Mouse (Mus musculus) MEL (cell line): ENCODE results near the gene Gm42957. TPM values are rescaled to one million over a fixed set of nuclear protein-coding genes. Genes with fewer than 3 reads are reported as not detected.

ENCODE experiments used
- DNase-seq: peaks from one replicate; pipeline ENCODE4 v3.0.0; 2011; ENCODE audit warnings: low read depth, low spot score
- H3K27ac ChIP-seq: 2 replicates; pipeline ENCODE4 v1.5.1; 2012; ENCODE audit warnings: low read depth, mild to moderate bottlenecking, control low read depth, low read length, moderate library complexity; ENCODE audit not compliant: control insufficient read depth
- H3K27me3 ChIP-seq, 2 experiments: fragments of 150-350 bp in 1 of 2; sonication (generic) in 1 of 2; 2 replicates each; pipeline ENCODE4 v1.6.1; 2012; ENCODE audit warnings: low read length in 2 of 2, mild to moderate bottlenecking in 2 of 2, improper control_type of control experiment in 1 of 2, moderate library complexity in 1 of 2; ENCODE audit not compliant: insufficient read depth in 2 of 2, control insufficient read depth in 1 of 2
- H3K36me3 ChIP-seq, 2 experiments: 2 replicates each; pipeline ENCODE4 v1.6.1; 2012 to 2014; ENCODE audit warnings: low read length in 2 of 2, improper control_type of control experiment in 1 of 2, inconsistent platforms in 1 of 2, mild to moderate bottlenecking in 1 of 2; ENCODE audit not compliant: insufficient read depth in 2 of 2, control insufficient read depth in 1 of 2
- H3K4me1 ChIP-seq, 2 experiments: fragments of 150-350 bp in 1 of 2; sonication (generic) in 1 of 2; 2 replicates each; pipeline ENCODE4 v1.6.1; 2012; ENCODE audit warnings: low read length in 2 of 2, improper control_type of control experiment in 1 of 2, mild to moderate bottlenecking in 1 of 2; ENCODE audit not compliant: insufficient read depth in 2 of 2, control insufficient read depth in 1 of 2
- H3K4me3 ChIP-seq, 2 experiments: fragments of 150-350 bp in 1 of 2; sonication (generic) in 1 of 2; 2 replicates each; pipeline ENCODE4 v1.5.1; 2012; ENCODE audit warnings: low read depth in 2 of 2, low read length in 2 of 2, mild to moderate bottlenecking in 2 of 2, moderate library complexity in 2 of 2, control low read depth in 1 of 2, improper control_type of control experiment in 1 of 2; ENCODE audit not compliant: control insufficient read depth in 1 of 2, insufficient read depth in 1 of 2
- H3K79me2 ChIP-seq: 2 replicates; pipeline ENCODE4 v1.6.1; 2012; ENCODE audit warnings: mild to moderate bottlenecking, low read length, moderate library complexity; ENCODE audit not compliant: control insufficient read depth, poor library complexity, insufficient read depth
- H3K9ac ChIP-seq: 2 replicates; pipeline ENCODE4 v1.6.1; 2012; ENCODE audit warnings: low read depth, mild to moderate bottlenecking, control low read depth, low read length, moderate library complexity; ENCODE audit not compliant: control insufficient read depth, poor library complexity, severe bottlenecking
- H3K9me3 ChIP-seq: fragments of 150-350 bp; sonication (generic); replicated peaks from 2 replicates; pipeline ENCODE4 v1.6.1; 2012; ENCODE audit warnings: mild to moderate bottlenecking, low read length, improper control_type of control experiment, moderate library complexity; ENCODE audit not compliant: insufficient read depth
- CHD1 ChIP-seq: IDR thresholded peaks from 2 replicates; pipeline ENCODE4 v1.6.1; 2012; ENCODE audit warnings: low read depth, mild to moderate bottlenecking, inconsistent platforms, low read length, improper control_type of control experiment
- CHD2 ChIP-seq: IDR thresholded peaks from 2 replicates; pipeline ENCODE4 v1.6.1; 2011; ENCODE audit warnings: low read length, improper control_type of control experiment
- CTCF ChIP-seq, 3 experiments: IDR thresholded peaks in 2 of 3; conservative IDR thresholded peaks in 1 of 3; 2 replicates each; pipeline ENCODE4 v1.5.1; 2011 to 2012; ENCODE audit warnings: low read length in 3 of 3, low read depth in 2 of 3, mild to moderate bottlenecking in 2 of 3, improper control_type of control experiment in 1 of 3, inconsistent platforms in 1 of 3, mixed read lengths in 1 of 3, moderate library complexity in 1 of 3; ENCODE audit not compliant: control insufficient read depth in 1 of 3, insufficient read depth in 1 of 3, poor library complexity in 1 of 3, severe bottlenecking in 1 of 3
- ELF1 ChIP-seq: IDR thresholded peaks from 2 replicates; pipeline ENCODE4 v1.6.1; 2014; ENCODE audit warnings: low read depth, mild to moderate bottlenecking, inconsistent platforms, low read length, improper control_type of control experiment, moderate library complexity
- EP300 ChIP-seq, 2 experiments: IDR thresholded peaks; 2 replicates each; pipeline ENCODE4 v1.6.1; 2011; ENCODE audit warnings: improper control_type of control experiment in 2 of 2, low read length in 2 of 2, low read depth in 1 of 2, mild to moderate bottlenecking in 1 of 2
- ETS1 ChIP-seq: IDR thresholded peaks from 2 replicates; pipeline ENCODE4 v1.6.1; 2012; ENCODE audit warnings: low read depth, mild to moderate bottlenecking, inconsistent platforms, low read length, improper control_type of control experiment, moderate library complexity
- GABPA ChIP-seq: IDR thresholded peaks from 2 replicates; pipeline ENCODE4 v1.6.1; 2012; ENCODE audit warnings: low read depth, mild to moderate bottlenecking, inconsistent platforms, low read length, improper control_type of control experiment, moderate library complexity
- GATA1 ChIP-seq: IDR thresholded peaks from 2 replicates; pipeline ENCODE4 v1.6.1; 2011; ENCODE audit warnings: low read depth, low read length, improper control_type of control experiment
- HCFC1 ChIP-seq: IDR thresholded peaks from 2 replicates; pipeline ENCODE4 v1.6.1; 2012; ENCODE audit warnings: low read depth, mild to moderate bottlenecking, inconsistent platforms, low read length, improper control_type of control experiment, moderate library complexity
- JUND ChIP-seq: IDR thresholded peaks from 2 replicates; pipeline ENCODE4 v1.6.1; 2011; ENCODE audit warnings: low read depth, mild to moderate bottlenecking, improper control_type of control experiment, low read length
- KAT2A ChIP-seq: conservative IDR thresholded peaks from 2 replicates; pipeline ENCODE4 v1.6.1; 2012; ENCODE audit warnings: low read depth, low read length, improper control_type of control experiment, inconsistent platforms
- MAFK ChIP-seq: IDR thresholded peaks from 2 replicates; pipeline ENCODE4 v1.6.1; 2011; ENCODE audit warnings: low read depth, mild to moderate bottlenecking, low read length, improper control_type of control experiment, borderline replicate concordance
- MAX ChIP-seq: IDR thresholded peaks from 2 replicates; pipeline ENCODE4 v1.6.1; 2011; ENCODE audit warnings: low read length, improper control_type of control experiment
- MEF2A ChIP-seq: IDR thresholded peaks from 2 replicates; pipeline ENCODE4 v1.6.1; 2014; ENCODE audit warnings: low read depth, mild to moderate bottlenecking, inconsistent platforms, low read length, improper control_type of control experiment; ENCODE audit not compliant: poor library complexity, insufficient replicate concordance, severe bottlenecking; ENCODE audit errors: extremely low read depth
- MXI1 ChIP-seq: IDR thresholded peaks from 2 replicates; pipeline ENCODE4 v1.6.1; 2011; ENCODE audit warnings: mild to moderate bottlenecking, low read depth, low read length, improper control_type of control experiment
- MYC ChIP-seq: IDR thresholded peaks from 2 replicates; pipeline ENCODE4 v1.6.1; 2011; ENCODE audit warnings: low read depth, mild to moderate bottlenecking, low read length, improper control_type of control experiment, moderate library complexity
- NELFE ChIP-seq: IDR thresholded peaks from 2 replicates; pipeline ENCODE4 v1.6.1; 2011; ENCODE audit warnings: low read depth, low read length, improper control_type of control experiment
- NRF1 ChIP-seq: IDR thresholded peaks from 2 replicates; pipeline ENCODE4 v1.6.1; 2014; ENCODE audit warnings: low read depth, mild to moderate bottlenecking, inconsistent platforms, low read length, improper control_type of control experiment, moderate library complexity; ENCODE audit not compliant: poor library complexity, insufficient read depth, severe bottlenecking
- POLR2A ChIP-seq, 2 experiments: IDR thresholded peaks; 2 replicates each; pipeline ENCODE4 v1.6.1; 2011 to 2012; ENCODE audit warnings: low read length in 2 of 2, mild to moderate bottlenecking in 2 of 2, control low read depth in 1 of 2, improper control_type of control experiment in 1 of 2, low read depth in 1 of 2, moderate library complexity in 1 of 2; ENCODE audit not compliant: control insufficient read depth in 1 of 2, insufficient read depth in 1 of 2, poor library complexity in 1 of 2
- POLR2AphosphoS2 ChIP-seq: IDR thresholded peaks from 2 replicates; pipeline ENCODE4 v1.6.1; 2011; ENCODE audit warnings: low read length, improper control_type of control experiment
- RAD21 ChIP-seq: IDR thresholded peaks from 2 replicates; pipeline ENCODE4 v1.6.1; 2011; ENCODE audit warnings: mild to moderate bottlenecking, low read depth, low read length, improper control_type of control experiment
- RCOR1 ChIP-seq: IDR thresholded peaks from 2 replicates; pipeline ENCODE4 v1.6.1; 2012; ENCODE audit warnings: low read depth, mild to moderate bottlenecking, inconsistent platforms, low read length, improper control_type of control experiment
- SIN3A ChIP-seq: IDR thresholded peaks from 2 replicates; pipeline ENCODE4 v1.6.1; 2012; ENCODE audit warnings: low read length, improper control_type of control experiment, inconsistent platforms
- SMC3 ChIP-seq: IDR thresholded peaks from 2 replicates; pipeline ENCODE4 v1.6.1; 2011; ENCODE audit warnings: low read depth, low read length, improper control_type of control experiment
- TBP ChIP-seq: IDR thresholded peaks from 2 replicates; pipeline ENCODE4 v1.8.0; 2011; ENCODE audit warnings: low read depth, low read length, improper control_type of control experiment
- TCF12 ChIP-seq: IDR thresholded peaks from 2 replicates; pipeline ENCODE4 v1.6.1; 2014; ENCODE audit warnings: low read depth, mild to moderate bottlenecking, inconsistent platforms, low read length, improper control_type of control experiment, moderate library complexity
- ZKSCAN1 ChIP-seq: IDR thresholded peaks from 2 replicates; pipeline ENCODE4 v1.6.1; 2012; ENCODE audit warnings: low read depth, mild to moderate bottlenecking, inconsistent platforms, low read length, improper control_type of control experiment, moderate library complexity
- ZMIZ1 ChIP-seq: IDR thresholded peaks from 2 replicates; pipeline ENCODE4 v1.6.1; 2012; ENCODE audit warnings: low read depth, mild to moderate bottlenecking, inconsistent platforms, low read length, improper control_type of control experiment, moderate library complexity
- polyA plus RNA-seq, 2 experiments: library from polyadenylated mRNA; stranded (reverse) in 1 of 2; unstranded in 1 of 2; fragments of >175 nt in 1 of 2; fragments of >200 nt in 1 of 2; gene quantifications; 2 replicates each; pipeline versions ENCODE4 v1.2.1 to v1.2.4; 2012; ENCODE audit warnings: low replicate concordance in 2 of 2, low read depth in 1 of 2; ENCODE audit not compliant: insufficient read length in 2 of 2, insufficient read depth in 1 of 2, missing spikeins in 1 of 2
- total RNA-seq: library from RNA; depleted of rRNA; stranded (reverse); fragments of 300-350 nt; gene quantifications from 2 replicates; pipeline ENCODE4 v1.2.3, GENCODE M21; 2012

Gm42957 gene
- total and polyA plus RNA-seq, 3 experiments = 0.06 to 0.19 TPM; not detected in 1

GRCm38 (mm10) chr3:96593790-96594560 is 41.3 kb upstream of the Gm42957 start, which contains the start of gene Polr3gl:
Polr3gl (minus strand) TSS chr3:96594181.
- Histone ChIP-seq H3K9ac (peak within 1 kb of the TSS; percentile 76), H3K27me3 (no peaks in the 10 kb centered on the region), H3K4me1 (peaks cover 4 to 7% of the 10 kb centered on the region in 2 experiments; a peak in 3 of 4 replicates), H3K4me3 (peak within 1 kb of the TSS; percentile 75 to 77), H3K9me3 (no peaks in the 10 kb centered on the region), H3K27ac (peak within 1 kb of the TSS; percentile 79), H3K79me2 (peaks cover 3% of the 10 kb centered on the region; the same call in 1 of the 2 replicates), H3K36me3 (peaks cover 0 to 5% of the 10 kb centered on the region in 2 experiments; a peak in 2 of 4 replicates)
- peak; percentile 100 for DNase-seq
- TF ChIP-seq NRF1 (peak; percentile 60; the same call in 1 of the 2 replicates), MAX (peak; percentile 66), ELF1 (peak; percentile 82), POLR2AphosphoS2 (peak; percentile 89), CTCF (IDR thresholded peaks at IDR 0.05 in 2 of 3, conservative IDR thresholded peaks at IDR 0.05 in 1 of 3; ENCODE audit: control insufficient read depth in 1 of 3, insufficient read depth in 1 of 3, low read depth in 2 of 3, low read length in 3 of 3, poor library complexity in 1 of 3, severe bottlenecking in 1 of 3) (peak; percentile 45 to 77 (median 59)), KAT2A (no peak; the same call in 1 of the 2 replicates), GABPA (no peak), EP300 (IDR thresholded peaks at IDR 0.05; ENCODE audit: low read depth in 1 of 2, low read length in 2 of 2) (peak in 1 of 2 experiments; percentile 45; a peak in 1 of 4 replicates), MEF2A (no peak), POLR2A (IDR thresholded peaks at IDR 0.05; ENCODE audit: control insufficient read depth in 1 of 2, insufficient read depth in 1 of 2, low read depth in 1 of 2, low read length in 2 of 2, poor library complexity in 1 of 2) (peak; percentile 92 to 97), GATA1 (peak; percentile 79), MYC (peak; percentile 76), NELFE (peak; percentile 86), RCOR1 (0 out of 2 replicates have a peak, but pooled peaks have one; percentile 6), SMC3 (peak; percentile 40), SIN3A (peak; percentile 82; the same call in 1 of the 2 replicates), ZMIZ1 (no peak; the same call in none of the 2 replicates), MXI1 (no peak; the same call in none of the 2 replicates), ETS1 (peak; percentile 43; the same call in 1 of the 2 replicates), CHD1 (no peak), HCFC1 (peak; percentile 74), TCF12 (peak; percentile 80), JUND (no peak), ZKSCAN1 (no peak), CHD2 (peak; percentile 61), TBP (peak; percentile 81), MAFK (no peak), RAD21 (peak; percentile 36)
